Mouse (Mus musculus) skeletal muscle tissue, postnatal 0 days (tissue): ENCODE data around the gene Gm813. TPM values are rescaled to one million over a fixed set of nuclear protein-coding genes. Genes with fewer than 3 reads are reported as not detected.

Experiments
- polyA plus RNA-seq: library from polyadenylated mRNA; unstranded; fragments of >200 nt; fragmentation: Nextera tagmentation; extraction: Ambion mirVana; gene quantifications from 2 replicates; pipeline ENCODE4 v1.2.1, GENCODE M21; 2015

The Gm813 gene
- not detected in 2 replicates for polyA plus RNA-seq

DNA sequence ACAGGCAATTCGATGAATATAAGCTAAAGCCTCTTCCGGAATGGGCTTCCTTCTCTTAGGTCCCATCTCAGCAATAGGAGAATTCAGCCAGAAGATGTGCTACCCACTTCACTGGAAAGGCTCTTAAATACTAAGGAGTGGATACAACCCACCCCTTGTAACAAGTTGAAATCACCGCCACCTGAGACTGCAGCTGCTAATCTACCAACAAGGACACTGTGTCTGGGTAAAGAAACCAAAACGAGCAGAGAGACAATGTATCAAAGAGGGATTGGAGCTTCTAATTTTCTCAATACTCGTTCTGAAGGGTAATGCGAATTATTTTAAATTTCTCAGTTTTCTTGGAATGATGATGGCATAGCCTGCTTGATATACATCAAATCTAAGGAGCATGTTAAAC is at the start of gene Gm813:
TSS of gene Gm813 (minus strand) at position 101 of the 400 bp plus-strand sequence.

DNA sequence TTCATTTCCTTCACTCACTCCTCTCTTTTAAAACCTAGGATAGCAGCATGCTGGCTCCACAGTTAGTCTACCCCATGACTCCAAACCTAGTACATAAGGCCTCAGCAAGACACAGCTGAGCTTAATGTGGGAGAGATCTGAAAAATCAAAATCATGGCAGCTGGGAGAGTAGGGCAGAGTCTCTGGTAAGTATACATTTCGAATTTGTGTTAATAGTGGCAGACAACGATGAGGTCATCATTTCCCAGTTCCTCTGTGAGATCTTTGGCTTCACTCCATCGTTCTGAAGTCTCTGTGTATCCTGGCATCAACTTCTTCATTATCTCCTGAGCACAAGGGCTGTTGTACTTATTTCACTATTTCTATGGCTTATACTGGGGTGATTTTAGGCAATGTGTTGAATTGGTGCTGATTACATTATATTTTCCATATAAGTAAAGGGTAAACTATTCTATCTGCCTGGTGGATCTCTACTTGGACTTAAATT is 22.0 kb upstream of the Gm813 start, which contains the start of gene E330017A01Rik:
TSS of gene E330017A01Rik (minus strand) at position 51 of the 487 bp plus-strand sequence.

Other genes starting within 250 kb of the Gm813 start
- 2.1 and 2.2 TPM in 2 replicates for gene Dcbld2, start 208.5 kb downstream of the Gm813 start, polyA plus RNA-seq
- gene St3gal6, start 92.7 kb downstream of the Gm813 start, polyA plus RNA-seq = 28.7 and 40.9 TPM in 2 replicates
- not detected in 2 replicates for gene E330017A01Rik, start 21.8 kb upstream of the Gm813 start, polyA plus RNA-seq
- gene Cpox, start 53.3 kb upstream of the Gm813 start, polyA plus RNA-seq = 9.7 and 10.5 TPM in 2 replicates
- gene Gpr15, start 102.1 kb upstream of the Gm813 start, polyA plus RNA-seq = not detected in 2 replicates
- gene Cldnd1, start 110.9 kb upstream of the Gm813 start, polyA plus RNA-seq = 56.6 and 57.2 TPM in 2 replicates
- not detected in 2 replicates for gene Olfr172, start 146.2 kb upstream of the Gm813 start, polyA plus RNA-seq
- gene Olfr173, start 183.3 kb upstream of the Gm813 start, polyA plus RNA-seq = not detected in 2 replicates
- gene Olfr175-ps1, start 209.8 kb upstream of the Gm813 start, polyA plus RNA-seq = not detected in 2 replicates